Mouse (Mus musculus) G1E (cell line): ENCODE measurements around the gene Ssh1. TPM values are rescaled to one million over a fixed set of nuclear protein-coding genes. Genes with fewer than 3 reads are reported as not detected.

Source experiments
- ATAC-seq: 2 replicates; pipeline ENCODE4 v1.8.0; 2016; ENCODE audit warnings: mild to moderate bottlenecking; ENCODE audit not compliant: insufficient number of reproducible peaks, poor library complexity, low FRiP score, severe bottlenecking; ENCODE audit errors: extremely low read depth
- DNase-seq: peaks from one replicate; pipeline ENCODE4 v3.0.0; 2012; ENCODE audit warnings: low spot score
- H3K27me3 ChIP-seq: 2 replicates; pipeline ENCODE4 v1.6.1; 2012; ENCODE audit warnings: mild to moderate bottlenecking, low read length, inconsistent platforms; ENCODE audit not compliant: insufficient read depth
- H3K36me3 ChIP-seq: replicated peaks from 2 replicates; pipeline ENCODE3; 2012; ENCODE audit warnings: mild to moderate bottlenecking, inconsistent platforms
- H3K4me1 ChIP-seq: 2 replicates; pipeline ENCODE4 v1.6.1; 2012; ENCODE audit warnings: low read depth, low read length, inconsistent platforms, mixed read lengths; ENCODE audit not compliant: insufficient read depth
- H3K4me3 ChIP-seq: 2 replicates; pipeline ENCODE4 v1.5.1; 2012; ENCODE audit warnings: low read depth, mild to moderate bottlenecking, inconsistent platforms, low read length, moderate library complexity, mixed read lengths
- H3K9me3 ChIP-seq: replicated peaks from 2 replicates; pipeline ENCODE4 v1.6.1; 2012; ENCODE audit warnings: inconsistent platforms
- CTCF ChIP-seq: IDR thresholded peaks from 2 replicates; pipeline ENCODE4 v1.5.1; 2012; ENCODE audit warnings: low read depth, low read length, inconsistent platforms, mixed read lengths
- GATA1 ChIP-seq: IDR thresholded peaks from 2 replicates; pipeline ENCODE4 v1.6.1; 2012; ENCODE audit warnings: borderline replicate concordance, low read length, inconsistent platforms, mixed read lengths
- GATA2 ChIP-seq: IDR thresholded peaks from 2 replicates; pipeline ENCODE4 v1.6.1; 2012; ENCODE audit warnings: low read depth, low read length, inconsistent platforms, borderline replicate concordance
- POLR2AphosphoS5 ChIP-seq: IDR thresholded peaks from 2 replicates; pipeline ENCODE4 v1.6.1; 2012; ENCODE audit warnings: low read depth, low read length, inconsistent platforms; ENCODE audit not compliant: insufficient replicate concordance
- TAL1 ChIP-seq: conservative IDR thresholded peaks from 2 replicates; pipeline ENCODE4 v1.6.1; 2012; ENCODE audit warnings: low read depth, low read length, inconsistent platforms, mixed read lengths
- polyA plus RNA-seq: library from polyadenylated mRNA; stranded (reverse); fragments of >175 nt; gene quantifications from 2 replicates; pipeline ENCODE4 v1.2.3, GENCODE M21; 2012
- total RNA-seq, 2 experiments: library from RNA; stranded (forward) in 1 of 2; stranded (reverse) in 1 of 2; fragments of 200-1000 nt in 1 of 2; fragments of >200 nt in 1 of 2; fragmentation: Nextera tagmentation in 1 of 2; gene quantifications; 2 replicates each; pipeline ENCODE4 v1.2.3; 2014 to 2017

Gene Ssh1
- total and polyA plus RNA-seq, 3 experiments: 3.3 to 28.4 (median 13.8) TPM

DNA sequence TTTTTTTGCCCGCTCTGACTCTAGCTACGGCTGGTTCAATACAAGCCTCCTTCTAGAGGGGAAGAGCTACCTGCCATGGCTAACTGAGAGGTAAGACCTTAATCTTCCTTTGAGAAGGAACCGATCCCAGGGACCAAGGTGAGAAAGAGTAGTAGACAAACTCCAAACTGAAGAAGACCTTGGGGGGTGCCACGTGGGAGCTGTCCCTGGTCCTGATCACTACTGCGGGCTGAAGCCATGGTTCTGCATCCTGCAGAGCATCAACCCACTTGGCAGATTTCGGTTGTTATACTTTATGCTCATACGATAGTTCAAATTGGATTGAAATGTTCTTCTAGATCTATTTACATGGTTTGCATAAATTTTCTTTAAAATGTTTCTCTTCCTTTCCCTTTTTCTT lies 21.4 kb upstream of the Ssh1 start:
- DNase-seq (no peak), ATAC-seq (no peak)
- H3K4me1 ChIP-seq: no peaks in the 10 kb centered on the region; the same call in 1 of the 2 replicates
- TF ChIP-seq GATA1: no peak
- no peak for TF ChIP-seq GATA2
- no peak for TF ChIP-seq POLR2AphosphoS5
- no peak for TF ChIP-seq CTCF
- TF ChIP-seq TAL1: no peak
- no peaks in the 10 kb centered on the region for H3K9me3 ChIP-seq
- no peaks in the 10 kb centered on the region for H3K27me3 ChIP-seq
- H3K4me3 ChIP-seq: no peak overlapping the region
- H3K36me3 ChIP-seq: no peaks in the 10 kb centered on the region

DNA sequence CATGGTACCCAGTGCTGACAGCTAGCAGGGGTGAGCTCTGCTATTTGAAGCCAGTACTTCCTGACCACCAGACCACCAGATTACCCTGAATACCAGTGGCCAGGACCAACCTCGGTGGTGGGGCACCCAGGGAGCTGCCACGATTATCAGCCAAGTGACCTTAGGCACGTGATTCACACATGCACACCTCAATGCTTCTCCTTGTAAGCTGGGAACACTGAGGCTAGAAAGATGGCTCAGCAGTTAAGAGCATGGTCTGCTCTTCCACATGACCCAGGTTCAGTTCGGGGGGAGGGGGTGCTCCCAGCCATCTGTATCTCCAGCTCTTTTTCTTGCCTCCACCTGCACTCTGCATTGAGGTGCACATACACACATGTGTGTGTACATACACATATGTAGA lies 15.4 kb upstream of the Ssh1 start:
- Histone ChIP-seq H3K4me1 (peaks cover 11% of the 10 kb centered on the region), H3K36me3 (no peaks in the 10 kb centered on the region), H3K4me3 (no peak overlapping the region), H3K9me3 (no peaks in the 10 kb centered on the region), H3K27me3 (peaks cover 29% of the 10 kb centered on the region)
- TF ChIP-seq GATA2: no peak
- no peak for TF ChIP-seq CTCF
- no peak for TF ChIP-seq GATA1
- TF ChIP-seq TAL1: no peak
- no peak for TF ChIP-seq POLR2AphosphoS5
- DNase-seq (no peak), ATAC-seq (no peak)

DNA sequence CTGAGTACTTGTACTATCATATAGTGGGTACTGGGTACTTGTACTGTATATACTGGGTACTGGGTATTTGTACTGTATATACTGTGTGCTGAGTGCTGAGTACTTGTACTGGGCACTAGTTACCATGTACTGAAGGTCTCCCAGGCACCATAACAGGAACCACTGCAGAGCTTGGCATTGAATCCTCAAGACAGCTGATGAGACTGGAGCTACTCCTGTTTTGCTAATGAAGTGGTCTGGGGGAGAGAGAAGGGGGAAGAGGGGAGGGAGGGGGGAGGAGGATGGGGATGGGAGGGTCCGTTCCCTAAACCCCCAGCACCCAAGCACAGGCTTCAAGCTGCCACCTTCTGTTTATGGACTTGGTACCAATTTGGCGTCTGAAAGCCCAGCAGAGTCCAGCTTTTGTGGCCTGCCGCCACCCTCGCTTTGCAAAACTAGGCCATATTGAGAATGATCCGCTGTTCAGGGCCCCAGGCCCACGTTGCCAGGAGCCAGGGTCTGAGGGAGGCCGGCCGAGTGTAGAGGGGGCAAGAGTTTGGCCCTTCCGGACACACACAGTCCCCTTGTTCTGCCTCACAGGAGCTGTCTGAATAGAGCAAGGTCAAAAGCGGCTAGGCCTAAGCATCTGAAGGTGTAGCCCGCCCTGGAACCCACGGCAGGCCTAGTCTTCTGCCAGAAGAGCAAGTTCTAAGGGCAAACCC lies 14.2 kb upstream of the Ssh1 start:
- Histone ChIP-seq H3K4me3 (no peak overlapping the region), H3K36me3 (no peaks in the 10 kb centered on the region)

DNA sequence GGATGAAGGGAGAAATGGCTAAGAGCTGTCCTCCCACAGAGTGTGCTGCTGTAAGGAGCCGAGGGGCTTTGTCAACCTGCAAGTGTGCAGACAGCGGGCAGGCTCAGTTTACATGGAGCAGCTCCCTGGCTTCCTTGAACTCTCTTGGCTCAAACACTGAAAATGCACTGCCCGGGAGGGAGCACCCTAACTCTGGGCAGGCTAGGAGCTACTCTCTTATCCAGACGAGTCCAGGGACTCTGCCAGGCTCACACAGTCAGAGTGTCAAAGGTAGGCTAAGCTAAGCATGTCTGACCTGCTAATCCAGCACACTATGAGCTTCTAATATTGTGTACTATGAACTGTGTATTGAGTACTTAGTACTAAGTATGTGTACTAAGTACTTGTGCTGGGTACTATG lies 13.3 kb upstream of the Ssh1 start:
- no peak for ATAC-seq

More for the DNA sequence above, 14.2 kb upstream of the Ssh1 start:
- DNase-seq (no peak), ATAC-seq (no peak)
- Histone ChIP-seq H3K4me1 (peaks cover 22% of the 10 kb centered on the region), H3K27me3 (peaks cover 40% of the 10 kb centered on the region), H3K9me3 (no peaks in the 10 kb centered on the region)
- TF ChIP-seq CTCF (no peak), GATA2 (no peak), POLR2AphosphoS5 (no peak), GATA1 (no peak), TAL1 (no peak)

DNA sequence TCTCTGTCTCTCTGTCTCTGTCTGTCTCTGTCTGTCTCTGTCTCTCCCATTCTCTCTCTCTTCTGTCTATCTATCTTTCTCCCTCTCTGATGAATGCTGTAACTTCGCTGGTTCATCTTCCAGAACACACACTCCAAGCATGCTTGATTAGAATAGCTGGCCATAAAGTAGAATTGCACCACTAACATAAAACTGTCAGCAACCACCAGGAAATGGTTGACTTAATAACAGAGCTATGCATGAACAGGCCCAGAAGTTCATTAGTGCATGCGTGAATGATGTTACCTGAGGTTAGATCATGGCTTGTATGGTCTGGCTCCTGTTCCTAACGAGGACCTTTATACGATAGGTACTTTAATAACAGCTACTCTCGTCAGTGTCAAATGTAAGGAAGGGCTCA lies 11.4 kb upstream of the Ssh1 start:
- DNase-seq: no peak
- peaks cover 45% of the 10 kb centered on the region for H3K27me3 ChIP-seq
- no peak overlapping the region for H3K4me3 ChIP-seq
- peaks cover 25% of the 10 kb centered on the region for H3K4me1 ChIP-seq
- no peaks in the 10 kb centered on the region; the same call in 1 of the 2 replicates for H3K9me3 ChIP-seq
- ATAC-seq: no peak
- TF ChIP-seq GATA2 (no peak), TAL1 (no peak), CTCF (no peak), GATA1 (no peak)
- H3K36me3 ChIP-seq: no peaks in the 10 kb centered on the region

More for the DNA sequence above, 13.3 kb upstream of the Ssh1 start:
- Histone ChIP-seq H3K36me3 (no peaks in the 10 kb centered on the region), H3K4me1 (peaks cover 25% of the 10 kb centered on the region), H3K9me3 (no peaks in the 10 kb centered on the region), H3K27me3 (peaks cover 44% of the 10 kb centered on the region), H3K4me3 (no peak overlapping the region)
- DNase-seq: no peak
- TF ChIP-seq TAL1 (no peak), GATA1 (no peak), CTCF (no peak), POLR2AphosphoS5 (no peak), GATA2 (no peak)

DNA sequence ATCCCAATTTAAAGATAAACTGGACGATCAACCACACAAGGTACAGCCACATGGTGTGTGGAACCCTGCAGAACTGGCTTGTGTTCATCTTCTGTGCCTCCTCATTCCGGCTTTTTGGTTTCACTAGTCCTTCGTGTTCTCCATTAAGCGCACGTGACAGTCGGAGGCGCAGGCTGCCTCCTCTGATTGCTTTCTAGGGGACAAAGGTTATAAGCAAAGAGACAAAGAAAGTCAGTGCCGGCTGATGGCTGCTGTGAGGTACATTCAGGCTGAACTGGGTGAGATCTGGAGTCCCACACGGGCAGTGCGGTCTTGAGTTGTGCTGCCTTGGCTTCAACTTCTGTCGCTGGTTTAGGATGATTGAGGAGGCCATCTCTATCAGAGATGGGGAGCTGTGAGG lies 10.9 kb upstream of the Ssh1 start:
- Histone ChIP-seq H3K9me3 (no peaks in the 10 kb centered on the region; the same call in 1 of the 2 replicates), H3K36me3 (no peaks in the 10 kb centered on the region), H3K27me3 (peaks cover 40% of the 10 kb centered on the region), H3K4me3 (no peak overlapping the region), H3K4me1 (peaks cover 23% of the 10 kb centered on the region)
- TF ChIP-seq GATA1: no peak
- TF ChIP-seq POLR2AphosphoS5: no peak
- no peak for TF ChIP-seq CTCF
- ATAC-seq: no peak
- no peak for DNase-seq
